Mouse (Mus musculus) liver, embryonic 14.5 days (tissue): ENCODE results near the gene Otud6a. TPM values are rescaled to one million over a fixed set of nuclear protein-coding genes. Genes with fewer than 3 reads are reported as not detected.
A peak's percentile ranks its signal among the peaks of the same experiment; 100 is the strongest.

Experiments used
- ATAC-seq: fragments of 200-750 bp; cut with Nextera tagmentation; 2 replicates; pipeline ENCODE4 v1.8.0; 2017; ENCODE audit warnings: moderate number of reproducible peaks, mild to moderate bottlenecking, moderate library complexity; ENCODE audit not compliant: insufficient read depth
- DNase-seq, 3 experiments: peaks; one replicate each; pipeline ENCODE4 v3.0.0-alpha.2; 2012 to 2013; ENCODE audit warnings: low read depth in 3 of 3, low spot score in 3 of 3
- H3K27ac ChIP-seq: fragments of 300-500 bp; sonication (generic); 2 replicates; pipeline ENCODE4 v1.5.1; 2014; ENCODE audit warnings: moderate library complexity, mild to moderate bottlenecking, control low read depth, inconsistent platforms
- H3K27me3 ChIP-seq: fragments of 300-500 bp; sonication (generic); 2 replicates; pipeline ENCODE4 v1.6.1; 2014; ENCODE audit warnings: mild to moderate bottlenecking, low read length, moderate library complexity; ENCODE audit not compliant: control insufficient read depth, insufficient read depth
- H3K36me3 ChIP-seq: fragments of 300-500 bp; sonication (generic); replicated peaks from 2 replicates; pipeline ENCODE4 v1.6.1; 2014; ENCODE audit warnings: low read depth; ENCODE audit not compliant: control insufficient read depth, insufficient read depth
- H3K4me1 ChIP-seq, 2 experiments: fragments of 200-500 bp in 1 of 2; fragments of 300-500 bp in 1 of 2; sonication (generic) in 1 of 2; replicated peaks; 2 replicates each; pipeline ENCODE4 v1.6.1; 2012 to 2014; ENCODE audit warnings: antibody characterized with exemption in 1 of 2, inconsistent platforms in 1 of 2, low read length in 1 of 2; ENCODE audit not compliant: control insufficient read depth in 2 of 2, insufficient read depth in 2 of 2
- H3K4me2 ChIP-seq: fragments of 300-500 bp; sonication (generic); 2 replicates; pipeline ENCODE4 v1.6.1; 2014; ENCODE audit warnings: low read depth, mild to moderate bottlenecking, control low read depth, moderate library complexity
- H3K4me3 ChIP-seq, 2 experiments: fragments of 200-500 bp in 1 of 2; fragments of 300-500 bp in 1 of 2; sonication (generic) in 1 of 2; 2 replicates each; pipeline ENCODE4 v1.5.1; 2012 to 2014; ENCODE audit warnings: low read depth in 2 of 2, low read length in 2 of 2, mild to moderate bottlenecking in 2 of 2, control low read depth in 1 of 2, inconsistent platforms in 1 of 2, moderate library complexity in 1 of 2; ENCODE audit not compliant: insufficient read depth in 1 of 2
- H3K9ac ChIP-seq: fragments of 300-500 bp; sonication (generic); replicated peaks from 2 replicates; pipeline ENCODE4 v1.6.1; 2014; ENCODE audit warnings: mild to moderate bottlenecking, control low read depth, moderate library complexity
- H3K9me3 ChIP-seq: fragments of 300-500 bp; sonication (generic); 2 replicates; pipeline ENCODE4 v1.6.1; 2016; ENCODE audit warnings: low read length, mixed read lengths; ENCODE audit not compliant: control insufficient read depth
- CTCF ChIP-seq: IDR thresholded peaks from 2 replicates; pipeline ENCODE4 v1.5.1; 2016; ENCODE audit warnings: antibody characterized with exemption, low read depth, control low read depth
- EP300 ChIP-seq: IDR thresholded peaks from 2 replicates; pipeline ENCODE4 v1.6.1; 2016; ENCODE audit warnings: antibody characterized with exemption, low read depth
- WGBS: fragments of 180-500 bp; shearing (Covaris S2); extraction: QIAGEN DNeasy Blood & Tissue Kit; methylation state at CpG from one replicate; pipeline ENCODE4 v1.1.7; 2014; ENCODE audit not compliant: insufficient replicate concordance; 5-methylcytosine and 5-hydroxymethylcytosine counted together
- polyA plus RNA-seq, 2 experiments: library from polyadenylated mRNA; depleted of rRNA in 1 of 2; stranded (reverse) in 1 of 2; unstranded in 1 of 2; fragments of >200 nt; fragmentation: Nextera tagmentation in 1 of 2; extraction: Ambion mirVana in 1 of 2; gene quantifications; 2 replicates each; pipeline versions ENCODE4 v1.2.1 to v1.2.3; 2012 to 2014

Gene Otud6a
- polyA plus RNA-seq (2012; rRNA removed) (not detected in 2 replicates), polyA plus RNA-seq (2014; fragmentation: Nextera tagmentation; extraction: Ambion mirVana) (not detected in 2 replicates)

DNA sequence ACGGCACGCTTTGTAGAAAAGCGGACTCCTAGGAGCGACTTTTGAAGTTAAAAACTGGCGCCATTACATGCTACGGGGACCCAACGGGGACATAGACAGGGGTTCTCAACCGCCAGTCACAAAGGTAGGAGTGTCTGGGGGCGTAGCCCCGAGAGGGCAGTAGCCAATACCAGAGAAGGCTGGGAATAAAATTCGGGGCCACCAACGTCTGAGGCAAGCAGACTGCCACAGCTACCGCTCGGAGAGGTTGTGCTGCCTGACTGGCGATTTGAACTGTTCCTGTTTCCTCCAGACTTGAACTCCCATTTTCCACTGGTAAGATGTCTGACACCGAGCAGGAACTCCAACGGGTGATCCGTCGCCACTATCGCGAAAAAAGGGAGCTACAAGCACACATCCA is at the start of gene Otud6a:
Gene Otud6a, plus strand, starts transcription at position 321 of the 400 bp plus-strand sequence.
- DNase-seq, result no peak
- no peak for ATAC-seq
- Histone ChIP-seq H3K4me2 (no peak within 1 kb of the TSS), H3K27ac (no peak within 1 kb of the TSS), H3K4me3 (no peak within 1 kb of the TSS), H3K27me3 (no peaks in the 10 kb centered on the region; the same call in 1 of the 2 replicates), H3K9ac (no peak within 1 kb of the TSS), H3K4me1 (no peaks in the 10 kb centered on the region), H3K9me3 (no peaks in the 10 kb centered on the region), H3K36me3 (no peaks in the 10 kb centered on the region)
- no peak for TF ChIP-seq CTCF
- no peak for TF ChIP-seq EP300
- WGBS, result 82% methylated on average over 21 of the region's 21 CpGs

GRCm38 (mm10) chrX:100389887-100390286 is 38.9 kb upstream of the Otud6a start:
- peaks cover 0 to 7% of the 10 kb centered on the region in 2 experiments; a peak in 2 of 4 replicates for H3K4me1 ChIP-seq
- no peaks in the 10 kb centered on the region for H3K36me3 ChIP-seq
- ATAC-seq, result no peak
- no peak overlapping the region for H3K9ac ChIP-seq
- no peak overlapping the region for H3K4me2 ChIP-seq
- no peak for TF ChIP-seq EP300
- no peak for TF ChIP-seq CTCF
- DNase-seq, result no peak
- 48% methylated on average over 1 of the region's 1 CpGs for WGBS
- H3K4me3 ChIP-seq, result no peak overlapping the region
- H3K27me3 ChIP-seq, result no peaks in the 10 kb centered on the region
- no peaks in the 10 kb centered on the region for H3K9me3 ChIP-seq
- H3K27ac ChIP-seq, result no peak overlapping the region

GRCm38 (mm10) chrX:100392304-100392703 is 36.5 kb upstream of the Otud6a start:
- 23% methylated on average over 6 of the region's 6 CpGs for WGBS
- Histone ChIP-seq H3K4me3 (no peak overlapping the region), H3K4me2 (no peak overlapping the region), H3K27me3 (no peaks in the 10 kb centered on the region), H3K27ac (no peak overlapping the region), H3K4me1 (peaks cover 0 to 7% of the 10 kb centered on the region in 2 experiments; a peak in 2 of 4 replicates), H3K9me3 (no peaks in the 10 kb centered on the region), H3K9ac (no peak overlapping the region), H3K36me3 (no peaks in the 10 kb centered on the region)
- TF ChIP-seq CTCF, result peak; percentile 65
- TF ChIP-seq EP300, result no peak
- ATAC-seq, result no peak
- DNase-seq, result peak in 1 of 3 experiments; percentile 1

- H3K36me3 ChIP-seq, result no peaks in the 10 kb centered on the region
- peaks cover 0 to 7% of the 10 kb centered on the region in 2 experiments; a peak in 2 of 4 replicates for H3K4me1 ChIP-seq
- H3K27me3 ChIP-seq, result no peaks in the 10 kb centered on the region
- TF ChIP-seq EP300 (no peak), CTCF (no peak)
- WGBS, result 55% methylated on average over 7 of the region's 7 CpGs
- no peak overlapping the region for H3K27ac ChIP-seq
- ATAC-seq, result peak; percentile 72
- H3K9me3 ChIP-seq, result no peaks in the 10 kb centered on the region
- no peak overlapping the region for H3K4me3 ChIP-seq
- no peak overlapping the region for H3K9ac ChIP-seq
- DNase-seq, result peak in 1 of 3 experiments; percentile 23
- peak overlapping the region; percentile 22 for H3K4me2 ChIP-seq
Measured at GRCm38 (mm10) chrX:100394223-100394861, 34.5 kb upstream of the Otud6a start.

GRCm38 (mm10) chrX:100395026-100395425 is 33.8 kb upstream of the Otud6a start:
- no peak overlapping the region for H3K9ac ChIP-seq
- H3K36me3 ChIP-seq, result no peaks in the 10 kb centered on the region
- ATAC-seq (peak; percentile 72), DNase-seq (peak; percentile 29 to 36 (median 31))
- H3K9me3 ChIP-seq, result no peaks in the 10 kb centered on the region
- H3K4me2 ChIP-seq, result no peak overlapping the region
- H3K4me1 ChIP-seq, result peaks cover 0 to 7% of the 10 kb centered on the region in 2 experiments; a peak in 2 of 4 replicates
- H3K27me3 ChIP-seq, result no peaks in the 10 kb centered on the region
- H3K4me3 ChIP-seq, result no peak overlapping the region
- no peak overlapping the region for H3K27ac ChIP-seq
- 62% methylated on average over 8 of the region's 8 CpGs for WGBS
- TF ChIP-seq CTCF (peak; percentile 67), EP300 (no peak)
